Mouse (Mus musculus): ENCODE measurements around the gene Nrxn3.

Gene Nrxn3

GRCm38 (mm10) chr12:88722691-88723070, at the start of gene Nrxn3:
Gene Nrxn3 (plus strand): TSS chr12:88722876.
- DNase-seq (ENCODE audit: low spot score), result no peak

GRCm38 (mm10) chr12:88704159-88704846, 18.4 kb upstream of the Nrxn3 start:
- no peak for DNase-seq (ENCODE audit: low spot score)

GRCm38 (mm10) chr12:88705959-88706358, 16.7 kb upstream of the Nrxn3 start:
- DNase-seq (ENCODE audit: low spot score), result no peak

GRCm38 (mm10) chr12:88707786-88708185, 14.9 kb upstream of the Nrxn3 start:
- DNase-seq (ENCODE audit: low spot score), result no peak

- DNase-seq (ENCODE audit: low spot score), result peak; percentile 15
Observed at GRCm38 (mm10) chr12:88709223-88709622, 13.5 kb upstream of the Nrxn3 start.

- no peak for DNase-seq (ENCODE audit: low spot score)
Observed at GRCm38 (mm10) chr12:88713456-88713855, 9.2 kb upstream of the Nrxn3 start.

GRCm38 (mm10) chr12:88722031-88722690, 515 bp upstream of the Nrxn3 start:
- DNase-seq (ENCODE audit: low spot score), result no peak

- no peak for DNase-seq (ENCODE audit: low spot score)
Observed at GRCm38 (mm10) chr12:88726316-88726715, 3.6 kb downstream of the Nrxn3 start.

- DNase-seq (ENCODE audit: low spot score), result no peak
Observed at GRCm38 (mm10) chr12:88726755-88727154, 4.1 kb downstream of the Nrxn3 start.

- DNase-seq (ENCODE audit: low spot score), result no peak
Observed at GRCm38 (mm10) chr12:88730720-88731119, 8.0 kb downstream of the Nrxn3 start.

GRCm38 (mm10) chr12:88735045-88735444, 12.4 kb downstream of the Nrxn3 start:
- DNase-seq (ENCODE audit: low spot score), result no peak

GRCm38 (mm10) chr12:88737081-88737480, 14.4 kb downstream of the Nrxn3 start:
- no peak for DNase-seq (ENCODE audit: low spot score)

GRCm38 (mm10) chr12:88738616-88739015, 15.9 kb downstream of the Nrxn3 start:
- DNase-seq (ENCODE audit: low spot score), result no peak

- no peak for DNase-seq (ENCODE audit: low spot score)
Observed at GRCm38 (mm10) chr12:88746788-88747187, 24.1 kb downstream of the Nrxn3 start.

- no peak for DNase-seq (ENCODE audit: low spot score)
Observed at GRCm38 (mm10) chr12:88764791-88765190, 42.1 kb downstream of the Nrxn3 start.

GRCm38 (mm10) chr12:88774666-88775065, 52.0 kb downstream of the Nrxn3 start:
- DNase-seq (ENCODE audit: low spot score), result no peak

- DNase-seq (ENCODE audit: low spot score), result no peak
Observed at GRCm38 (mm10) chr12:88778036-88778435, 55.4 kb downstream of the Nrxn3 start.

- DNase-seq (ENCODE audit: low spot score), result no peak
Observed at GRCm38 (mm10) chr12:88784199-88785147, 61.8 kb downstream of the Nrxn3 start.

- no peak for DNase-seq (ENCODE audit: low spot score)
Observed at GRCm38 (mm10) chr12:88793314-88793713, 70.6 kb downstream of the Nrxn3 start.

- DNase-seq (ENCODE audit: low spot score), result no peak
Observed at GRCm38 (mm10) chr12:88800990-88801655, 78.4 kb downstream of the Nrxn3 start.

GRCm38 (mm10) chr12:88801656-88802007, 79.0 kb downstream of the Nrxn3 start:
- no peak for DNase-seq (ENCODE audit: low spot score)

GRCm38 (mm10) chr12:88808947-88809346, 86.3 kb downstream of the Nrxn3 start:
- DNase-seq (ENCODE audit: low spot score), result no peak

All from ovary, postnatal 10 days (tissue).